Mouse (Mus musculus) CH12.LX (cell line): ENCODE measurements at regions not wholly inside any gene's neighbourhood (a gene's known extent, or its start where the extent isn't known, plus 50 kb on each side); places are given as distances from the start of the nearest gene placed in this dataset.

Experiments
- DNase-seq: peaks from one replicate; pipeline ENCODE4 v3.0.0-alpha.2; 2013; ENCODE audit errors: extremely low read depth
- H3K27ac ChIP-seq: 2 replicates; pipeline ENCODE4 v1.5.1; 2012; ENCODE audit warnings: low read depth, mild to moderate bottlenecking, control low read depth, moderate library complexity; ENCODE audit not compliant: insufficient read depth
- H3K27me3 ChIP-seq: replicated peaks from 2 replicates; pipeline ENCODE3; 2012; ENCODE audit warnings: inconsistent platforms
- H3K36me3 ChIP-seq, 2 experiments: replicated peaks in 1 of 2; 2 replicates each; pipeline versions ENCODE3 to v1.6.1; 2012; ENCODE audit warnings: inconsistent platforms in 1 of 2, low read length in 1 of 2, mild to moderate bottlenecking in 1 of 2, mixed read lengths in 1 of 2, moderate library complexity in 1 of 2; ENCODE audit not compliant: control insufficient read depth in 1 of 2, insufficient read depth in 1 of 2
- H3K4me1 ChIP-seq, 2 experiments: 2 replicates each; pipeline ENCODE4 v1.6.1; 2012; ENCODE audit warnings: inconsistent platforms in 1 of 2, moderate library complexity in 1 of 2; ENCODE audit not compliant: insufficient read depth in 2 of 2, control insufficient read depth in 1 of 2
- H3K4me2 ChIP-seq: 2 replicates; pipeline ENCODE4 v1.6.1; 2012; ENCODE audit warnings: low read depth, mild to moderate bottlenecking, control low read depth; ENCODE audit not compliant: poor library complexity, insufficient read depth, severe bottlenecking
- H3K4me3 ChIP-seq, 3 experiments: fragments of 150-350 bp in 1 of 3; sonication (generic) in 1 of 3; replicated peaks in 1 of 3; 2 replicates each; pipeline versions ENCODE3 to v1.5.1; 2011 to 2012; ENCODE audit warnings: low read depth in 2 of 3, low read length in 2 of 3, mild to moderate bottlenecking in 2 of 3, moderate library complexity in 2 of 3, control low read depth in 1 of 3, improper control_type of control experiment in 1 of 3, inconsistent platforms in 1 of 3, mixed read lengths in 1 of 3; ENCODE audit not compliant: poor library complexity in 1 of 3
- H3K79me2 ChIP-seq: replicated peaks from 2 replicates; pipeline ENCODE4 v1.6.1; 2012; ENCODE audit warnings: mild to moderate bottlenecking, moderate library complexity; ENCODE audit not compliant: control insufficient read depth, poor library complexity, insufficient read depth, severe bottlenecking; ENCODE audit errors: extremely low read depth
- H3K9ac ChIP-seq: 2 replicates; pipeline ENCODE4 v1.6.1; 2012; ENCODE audit warnings: low read depth, mild to moderate bottlenecking, control low read depth, moderate library complexity; ENCODE audit not compliant: insufficient read depth
- H3K9me3 ChIP-seq: replicated peaks from 2 replicates; pipeline ENCODE3; 2012; ENCODE audit warnings: low read length, inconsistent platforms, mixed read lengths
- BHLHE40 ChIP-seq: IDR thresholded peaks from 2 replicates; pipeline ENCODE4 v1.6.1; 2011; ENCODE audit warnings: mild to moderate bottlenecking, low read depth, low read length, improper control_type of control experiment
- CHD2 ChIP-seq: IDR thresholded peaks from 2 replicates; pipeline ENCODE4 v1.6.1; 2011; ENCODE audit warnings: low read length, improper control_type of control experiment
- CTCF ChIP-seq, 2 experiments: IDR thresholded peaks in 1 of 2; conservative IDR thresholded peaks in 1 of 2; 2 replicates each; pipeline ENCODE4 v1.5.1; 2011 to 2012; ENCODE audit warnings: low read depth in 2 of 2, low read length in 2 of 2, improper control_type of control experiment in 1 of 2, inconsistent platforms in 1 of 2, mild to moderate bottlenecking in 1 of 2, moderate library complexity in 1 of 2
- E2F4 ChIP-seq: IDR thresholded peaks from 2 replicates; pipeline ENCODE4 v1.6.1; 2011; ENCODE audit warnings: low read depth, low read length, improper control_type of control experiment; ENCODE audit not compliant: insufficient replicate concordance
- EP300 ChIP-seq: IDR thresholded peaks from 2 replicates; pipeline ENCODE4 v1.6.1; 2011; ENCODE audit warnings: low read length, improper control_type of control experiment
- ETS1 ChIP-seq: conservative IDR thresholded peaks from 2 replicates; pipeline ENCODE4 v1.6.1; 2012; ENCODE audit warnings: low read depth, mild to moderate bottlenecking, inconsistent platforms, low read length, improper control_type of control experiment, moderate library complexity
- GABPA ChIP-seq: IDR thresholded peaks from 2 replicates; pipeline ENCODE4 v1.6.1; 2012; ENCODE audit warnings: low read depth, low read length, improper control_type of control experiment, inconsistent platforms; ENCODE audit not compliant: insufficient replicate concordance
- IRF4 ChIP-seq: IDR thresholded peaks from 2 replicates; pipeline ENCODE4 v1.6.1; 2014; ENCODE audit warnings: low read depth, mild to moderate bottlenecking, inconsistent platforms, low read length, improper control_type of control experiment
- MAFK ChIP-seq: IDR thresholded peaks from 2 replicates; pipeline ENCODE4 v1.6.1; 2011; ENCODE audit warnings: low read length, improper control_type of control experiment; ENCODE audit not compliant: insufficient replicate concordance
- MAX ChIP-seq: IDR thresholded peaks from 2 replicates; pipeline ENCODE4 v1.6.1; 2011; ENCODE audit warnings: low read length, improper control_type of control experiment
- MAZ ChIP-seq: IDR thresholded peaks from 2 replicates; pipeline ENCODE4 v1.6.1; 2012; ENCODE audit warnings: low read depth, mild to moderate bottlenecking, inconsistent platforms, low read length, improper control_type of control experiment, moderate library complexity
- MEF2A ChIP-seq: IDR thresholded peaks from 2 replicates; pipeline ENCODE4 v1.6.1; 2014; ENCODE audit warnings: low read depth, mild to moderate bottlenecking, inconsistent platforms, low read length, improper control_type of control experiment, borderline replicate concordance
- MXI1 ChIP-seq: IDR thresholded peaks from 2 replicates; pipeline ENCODE4 v1.6.1; 2011; ENCODE audit warnings: mild to moderate bottlenecking, low read depth, low read length, improper control_type of control experiment
- MYC ChIP-seq: IDR thresholded peaks from 2 replicates; pipeline ENCODE4 v1.6.1; 2011; ENCODE audit warnings: low read depth, mild to moderate bottlenecking, improper control_type of control experiment, low read length
- NELFE ChIP-seq: IDR thresholded peaks from 2 replicates; pipeline ENCODE4 v1.6.1; 2011; ENCODE audit warnings: low read depth, low read length, improper control_type of control experiment
- NRF1 ChIP-seq: IDR thresholded peaks from 2 replicates; pipeline ENCODE4 v1.6.1; 2014; ENCODE audit warnings: low read depth, mild to moderate bottlenecking, inconsistent platforms, low read length, improper control_type of control experiment, moderate library complexity
- PAX5 ChIP-seq: IDR thresholded peaks from 2 replicates; pipeline ENCODE4 v1.6.1; 2012; ENCODE audit warnings: low read length, inconsistent platforms, mixed read lengths
- RCOR1 ChIP-seq: conservative IDR thresholded peaks from 2 replicates; pipeline ENCODE4 v1.6.1; 2012; ENCODE audit warnings: low read depth, mild to moderate bottlenecking, inconsistent platforms, low read length, improper control_type of control experiment
- SIN3A ChIP-seq: IDR thresholded peaks from 2 replicates; pipeline ENCODE4 v1.6.1; 2012; ENCODE audit warnings: low read length, improper control_type of control experiment, inconsistent platforms
- TBP ChIP-seq: conservative IDR thresholded peaks from 2 replicates; pipeline ENCODE4 v1.6.1; 2011; ENCODE audit warnings: low read depth, low read length, improper control_type of control experiment
- TCF12 ChIP-seq: IDR thresholded peaks from 2 replicates; pipeline ENCODE4 v1.6.1; 2014; ENCODE audit warnings: low read depth, mild to moderate bottlenecking, inconsistent platforms, low read length, improper control_type of control experiment
- UBTF ChIP-seq: IDR thresholded peaks from 2 replicates; pipeline ENCODE4 v1.6.1; 2012; ENCODE audit warnings: low read depth, mild to moderate bottlenecking, inconsistent platforms, low read length, improper control_type of control experiment, moderate library complexity
- USF1 ChIP-seq: IDR thresholded peaks from 2 replicates; pipeline ENCODE4 v1.6.1; 2014; ENCODE audit warnings: low read depth, mild to moderate bottlenecking, inconsistent platforms, low read length, improper control_type of control experiment
- USF2 ChIP-seq: conservative IDR thresholded peaks from 2 replicates; pipeline ENCODE4 v1.6.1; 2011; ENCODE audit warnings: low read depth, low read length, improper control_type of control experiment
- ZC3H11A ChIP-seq: IDR thresholded peaks from 2 replicates; pipeline ENCODE4 v1.6.1; 2012; ENCODE audit warnings: low read depth, mild to moderate bottlenecking, inconsistent platforms, low read length, improper control_type of control experiment
- ZKSCAN1 ChIP-seq: IDR thresholded peaks from 2 replicates; pipeline ENCODE4 v1.6.1; 2012; ENCODE audit warnings: low read depth, inconsistent platforms, low read length, improper control_type of control experiment, borderline replicate concordance
- ZMIZ1 ChIP-seq: IDR thresholded peaks from 2 replicates; pipeline ENCODE4 v1.6.1; 2012; ENCODE audit warnings: low read depth, mild to moderate bottlenecking, inconsistent platforms, low read length, improper control_type of control experiment
- ZNF384 ChIP-seq: IDR thresholded peaks from 2 replicates; pipeline ENCODE4 v1.6.1; 2012; ENCODE audit warnings: low read depth, low read length, improper control_type of control experiment, inconsistent platforms
- dilution Hi-C: fragments of 300-500 bp; cut with MboI; formaldehyde crosslinking; loops from 2 replicates; pipeline ENCODE4 v1.14.3; 2020; ENCODE audit warnings: low sequenced_read_pairs; ENCODE audit not compliant: extremely low pct_unique_long_range_greater_than_20kb, extremely low pct_ligation_motif_present
- in situ Hi-C: fragments of 300-500 bp; cut with MboI; formaldehyde crosslinking; loops from 3 replicates; pipeline ENCODE4 v1.14.3; 2019; ENCODE audit warnings: low sequenced_read_pairs, low pct_ligation_motif_present, low pct_unique_long_range_greater_than_20kb, mixed read lengths

DNA sequence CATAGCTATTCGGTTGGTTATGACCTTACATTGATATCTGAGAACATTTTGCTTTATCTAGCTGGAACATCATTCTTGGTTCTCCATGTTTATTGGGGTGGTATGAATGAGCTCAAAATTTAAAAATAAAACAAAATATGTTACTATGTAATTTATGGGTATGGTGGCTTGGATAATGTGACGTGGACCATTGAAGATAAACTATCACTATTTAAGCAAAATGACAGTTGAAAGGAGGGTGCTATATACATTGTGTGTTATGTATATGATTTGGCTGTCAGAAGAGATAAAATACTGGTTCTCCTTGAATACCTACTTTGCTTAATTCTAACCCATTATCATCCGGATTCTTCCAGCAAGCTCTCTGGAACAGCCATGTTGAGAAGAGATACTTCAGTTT, 424.2 kb upstream of the Zeb2 start:
- DNase-seq = no peak
- Histone ChIP-seq H3K27ac (no peak overlapping the region), H3K27me3 (no peaks in the 10 kb centered on the region), H3K9ac (no peak overlapping the region), H3K9me3 (no peaks in the 10 kb centered on the region), H3K79me2 (no peaks in the 10 kb centered on the region), H3K4me1 (no peaks in the 10 kb centered on the region), H3K4me3 (no peak overlapping the region), H3K4me2 (no peak overlapping the region), H3K36me3 (no peaks in the 10 kb centered on the region)
- in situ Hi-C loops = no loop called here
- no peak for TF ChIP-seq GABPA
- no peak for TF ChIP-seq MAFK
- no peak for TF ChIP-seq TCF12
- no peak for TF ChIP-seq IRF4
- dilution Hi-C loops = no loop called here

DNA sequence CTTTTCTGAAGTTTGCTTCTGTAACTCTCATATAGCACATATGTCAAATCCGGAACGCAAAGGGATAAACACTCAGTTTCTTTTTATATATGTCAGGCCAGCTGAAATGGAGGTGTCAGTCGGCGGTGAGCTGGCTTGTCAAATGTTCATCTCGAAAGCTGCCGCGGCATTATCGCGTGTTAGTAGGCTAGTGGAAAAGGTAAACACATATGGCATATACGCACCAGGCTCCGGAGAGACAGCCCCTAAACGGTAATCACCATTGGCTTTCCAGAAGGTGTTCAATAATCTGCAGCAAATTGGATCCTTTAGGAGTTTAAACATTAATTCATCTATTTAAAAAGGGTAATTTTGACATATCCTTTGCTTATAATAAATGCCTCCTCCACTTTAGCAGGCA, 421.8 kb upstream of the Zeb2 start:
- Histone ChIP-seq H3K9me3 (no peaks in the 10 kb centered on the region), H3K27me3 (no peaks in the 10 kb centered on the region), H3K4me1 (no peaks in the 10 kb centered on the region)
- dilution Hi-C loops = no loop called here
- no peak for TF ChIP-seq RCOR1
- TF ChIP-seq E2F4 = no peak
- TF ChIP-seq SIN3A = no peak
- TF ChIP-seq MAX = no peak
- no peak for TF ChIP-seq MAFK
- no peak for TF ChIP-seq UBTF
- no peak for TF ChIP-seq MXI1
- no peak for TF ChIP-seq ZMIZ1
- no peak for TF ChIP-seq BHLHE40
- TF ChIP-seq EP300 = no peak
- no peak for TF ChIP-seq ZC3H11A
- no peak for TF ChIP-seq IRF4
- no peak for TF ChIP-seq USF2
- no peak for TF ChIP-seq MYC
- TF ChIP-seq, all 38 proteins: peak for 0
- no peak for DNase-seq
- in situ Hi-C loops = no loop called here
- H3K4me2 ChIP-seq = no peak overlapping the region
- no peaks in the 10 kb centered on the region for H3K36me3 ChIP-seq
- H3K79me2 ChIP-seq = no peaks in the 10 kb centered on the region
- no peak overlapping the region for H3K4me3 ChIP-seq
- H3K27ac ChIP-seq = no peak overlapping the region
- H3K9ac ChIP-seq = no peak overlapping the region

DNA sequence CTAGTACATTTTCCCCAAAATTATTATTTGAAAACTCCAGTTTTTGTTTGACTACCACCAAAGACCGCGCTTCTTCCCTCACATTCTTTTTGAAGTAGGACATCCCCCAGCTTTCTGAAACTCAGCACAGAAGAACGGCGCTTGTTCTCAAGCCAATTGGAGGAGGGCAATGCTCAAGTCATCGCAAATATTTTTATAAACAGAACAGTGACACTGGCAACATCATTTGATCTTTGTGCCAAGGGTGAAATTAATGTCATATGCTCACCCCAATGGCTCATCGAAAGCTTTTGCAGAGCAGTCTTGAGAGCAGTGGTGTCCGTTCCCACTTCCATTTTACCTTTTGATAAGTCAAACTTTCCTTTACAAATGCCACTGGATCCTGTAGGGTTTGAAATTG, 420.5 kb upstream of the Zeb2 start:
- dilution Hi-C loops = no loop called here
- DNase-seq = no peak
- Histone ChIP-seq H3K4me2 (no peak overlapping the region), H3K27me3 (no peaks in the 10 kb centered on the region), H3K4me1 (no peaks in the 10 kb centered on the region), H3K9ac (no peak overlapping the region), H3K9me3 (no peaks in the 10 kb centered on the region), H3K4me3 (no peak overlapping the region), H3K36me3 (no peaks in the 10 kb centered on the region), H3K27ac (no peak overlapping the region), H3K79me2 (no peaks in the 10 kb centered on the region)
- in situ Hi-C loops = no loop called here
- TF ChIP-seq ZMIZ1 (no peak), MXI1 (no peak), NELFE (no peak), USF1 (no peak), TBP (no peak), TCF12 (no peak), SIN3A (no peak), ZNF384 (no peak), ETS1 (no peak), ZC3H11A (no peak), MAZ (no peak), ZKSCAN1 (no peak), CHD2 (no peak), NRF1 (no peak), MEF2A (no peak), BHLHE40 (no peak), CTCF (conservative IDR thresholded peaks at IDR 0.05 in 1 of 2, IDR thresholded peaks at IDR 0.05 in 1 of 2; ENCODE audit: low read depth in 2 of 2, low read length in 2 of 2) (no peak), PAX5 (no peak)
